Mouse (Mus musculus) embryo, embryonic 9.5 days (tissue): ENCODE measurements around the gene Pitpna.

Experiments
- DNase-seq: peaks from one replicate; pipeline ENCODE4 v3.0.0-alpha.2; 2017; ENCODE audit errors: extremely low spot score

Pitpna gene

DNA sequence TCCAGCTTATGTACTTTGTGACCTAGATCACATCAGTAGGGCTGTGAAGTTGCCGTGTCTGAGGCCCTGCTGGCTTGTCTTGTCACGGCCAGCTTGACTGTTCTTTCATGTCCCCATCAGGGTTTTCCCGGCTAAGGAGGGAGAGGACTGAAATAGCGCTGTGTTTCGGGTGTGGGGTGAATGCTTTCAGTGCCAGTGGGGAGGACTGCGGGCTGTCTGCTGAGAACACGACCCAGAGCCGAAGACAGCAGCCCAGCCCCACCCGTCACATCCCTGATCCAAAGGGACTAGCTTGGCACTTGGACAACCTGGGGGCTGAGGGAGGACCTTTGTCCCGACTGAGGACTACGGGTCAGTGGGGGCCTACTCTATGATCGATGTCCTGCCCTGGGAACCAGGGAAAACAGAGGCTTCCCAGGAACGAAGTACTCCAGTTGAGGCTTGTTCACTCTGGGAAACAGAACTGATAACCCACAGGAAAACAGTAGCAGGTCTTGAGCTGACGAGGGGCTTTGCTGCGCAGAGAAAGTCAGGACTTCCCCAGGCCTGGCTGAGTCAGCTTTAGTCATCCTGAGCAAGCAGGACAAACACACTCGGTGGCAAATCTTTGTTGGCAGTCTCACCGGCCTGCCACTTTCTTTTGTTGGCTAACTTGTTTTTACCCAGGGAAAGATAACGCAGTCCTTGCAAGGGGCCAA lies 23.9 kb upstream of the Pitpna start:
- DNase-seq = no peak

- no peak for DNase-seq
Measured at GRCm38 (mm10) chr11:75565849-75566248, 22.0 kb upstream of the Pitpna start.

- DNase-seq = no peak
Measured at GRCm38 (mm10) chr11:75566276-75567196, 21.4 kb upstream of the Pitpna start.

DNA sequence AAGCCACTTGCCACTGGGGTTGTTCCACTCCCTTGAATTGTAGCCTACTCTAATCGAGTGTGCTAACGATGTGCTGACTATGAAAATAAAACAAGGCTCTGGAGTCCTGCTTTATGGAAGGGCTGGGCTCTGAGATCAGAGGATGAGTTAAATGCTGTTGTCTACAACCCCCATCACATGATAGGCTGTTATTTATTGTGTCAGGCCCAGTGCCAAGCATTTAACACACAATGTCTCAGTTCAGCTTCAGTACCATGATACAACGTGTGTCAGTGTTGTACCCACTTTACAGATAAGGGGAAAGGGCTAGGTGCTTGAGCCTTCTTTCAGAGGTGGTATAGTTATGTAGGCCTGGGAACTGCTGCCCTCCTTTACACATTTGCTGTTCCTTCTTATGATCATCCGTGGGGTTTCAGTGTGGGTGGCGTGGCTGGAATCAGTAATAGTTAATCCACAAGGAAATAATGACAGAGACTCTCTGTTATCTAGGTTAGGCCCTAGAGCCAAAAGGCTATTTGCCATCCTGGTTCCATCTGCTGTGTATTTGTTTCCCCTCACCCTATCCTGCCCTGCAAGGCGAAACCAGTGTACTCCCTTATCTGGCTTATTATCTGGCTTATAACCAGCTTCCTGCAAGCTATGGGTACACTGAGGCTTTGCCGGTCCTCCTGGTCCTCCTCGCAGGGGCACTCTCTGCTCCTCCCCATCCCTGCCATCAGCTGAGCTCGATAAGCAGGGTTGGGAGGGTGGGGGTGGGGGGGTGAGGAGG lies 20.4 kb upstream of the Pitpna start:
- DNase-seq = no peak

DNA sequence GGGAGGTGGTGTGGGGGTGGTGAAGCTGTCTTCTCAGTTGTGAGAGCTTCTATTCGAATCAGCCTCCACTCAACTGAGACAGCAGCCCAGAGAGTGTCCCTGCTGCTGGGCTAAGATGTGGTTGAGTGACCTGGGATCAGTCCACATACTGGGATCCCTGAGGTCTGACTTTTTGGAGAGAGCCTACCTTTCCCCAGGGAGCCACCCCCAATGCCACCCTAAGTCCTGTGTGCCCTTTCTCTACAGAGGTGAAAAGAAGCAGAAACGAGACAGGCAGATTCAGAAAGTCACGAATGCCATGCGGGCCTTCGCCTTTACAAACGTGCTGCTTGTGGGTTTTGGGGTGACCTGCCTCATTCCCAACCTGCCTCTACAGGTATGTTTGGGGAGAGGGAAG lies 19.8 kb upstream of the Pitpna start:
- DNase-seq = no peak

GRCm38 (mm10) chr11:75568962-75569361 lies 18.9 kb upstream of the Pitpna start:
- no peak for DNase-seq

DNA sequence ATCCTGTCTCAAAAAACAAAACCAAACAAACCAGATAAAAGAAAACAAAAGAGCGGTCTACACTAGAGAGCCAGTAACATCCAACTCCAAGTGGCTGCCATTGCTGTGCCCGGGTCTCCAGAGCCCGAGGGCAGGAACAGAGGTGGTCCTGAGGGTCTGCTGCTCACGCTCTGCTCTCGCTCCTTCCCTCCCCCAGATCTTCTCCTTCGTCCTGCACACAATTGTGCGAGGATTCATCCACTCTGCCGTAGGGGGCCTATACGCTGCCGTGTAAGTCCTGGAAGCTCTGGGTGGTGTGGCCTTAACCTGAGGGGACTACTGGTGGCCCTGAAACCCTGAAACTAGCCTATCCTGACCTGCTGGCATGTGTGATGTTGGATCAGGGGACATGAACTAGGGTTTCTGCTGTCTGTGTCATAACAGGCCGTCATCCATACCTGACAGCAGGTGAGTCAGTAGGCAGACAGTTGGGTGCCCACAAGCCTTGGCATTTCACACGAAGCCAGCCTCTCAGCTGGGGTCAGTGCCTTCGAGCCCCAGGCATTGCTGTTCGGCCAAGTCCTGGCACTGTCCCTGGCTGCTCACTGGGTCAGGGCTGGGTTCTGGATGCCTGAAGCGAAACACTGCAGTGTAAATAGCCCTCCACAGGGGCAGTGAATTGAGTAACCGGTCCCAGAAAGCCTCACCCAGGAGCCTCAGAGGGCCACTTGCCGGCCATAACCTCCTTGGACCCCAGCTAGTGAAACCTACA lies 17.3 kb upstream of the Pitpna start:
- DNase-seq = no peak

GRCm38 (mm10) chr11:75571126-75571990 lies 16.5 kb upstream of the Pitpna start:
- DNase-seq = no peak

GRCm38 (mm10) chr11:75572301-75572791 lies 15.6 kb upstream of the Pitpna start:
- peak; percentile 36 for DNase-seq

- DNase-seq = peak; percentile 89
Measured at GRCm38 (mm10) chr11:75572854-75573650, 14.8 kb upstream of the Pitpna start.

- DNase-seq = no peak
Measured at GRCm38 (mm10) chr11:75574378-75575123, 13.3 kb upstream of the Pitpna start.

DNA sequence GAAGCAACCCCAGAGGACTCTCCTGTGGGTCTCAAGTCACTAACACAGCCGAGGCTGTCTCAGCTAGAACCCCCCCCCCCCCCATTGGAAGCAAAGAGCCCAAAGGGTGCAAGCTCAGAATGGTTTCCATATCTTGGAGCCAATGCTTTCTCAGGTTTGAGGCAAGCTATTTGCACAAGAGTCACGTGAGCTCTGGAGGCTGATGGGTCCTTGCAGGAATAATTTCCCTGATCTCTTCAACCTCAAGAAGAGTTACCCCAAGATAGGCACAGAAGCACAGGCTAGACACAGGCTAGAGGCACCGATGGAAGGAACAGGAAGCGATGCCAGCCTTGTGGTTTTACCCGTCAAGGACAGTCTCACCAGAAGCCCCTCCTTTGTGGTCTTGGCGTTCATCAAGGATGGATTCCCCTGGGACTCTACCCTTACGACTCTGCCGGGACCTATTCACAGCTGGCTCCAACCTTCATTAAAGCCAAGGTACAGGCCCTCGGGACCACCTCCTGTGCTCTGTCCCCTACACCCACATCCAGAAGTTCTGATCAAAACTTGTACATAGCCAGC lies 12.3 kb upstream of the Pitpna start:
- no peak for DNase-seq

GRCm38 (mm10) chr11:75578609-75579008 lies 9.3 kb upstream of the Pitpna start:
- no peak for DNase-seq

DNA sequence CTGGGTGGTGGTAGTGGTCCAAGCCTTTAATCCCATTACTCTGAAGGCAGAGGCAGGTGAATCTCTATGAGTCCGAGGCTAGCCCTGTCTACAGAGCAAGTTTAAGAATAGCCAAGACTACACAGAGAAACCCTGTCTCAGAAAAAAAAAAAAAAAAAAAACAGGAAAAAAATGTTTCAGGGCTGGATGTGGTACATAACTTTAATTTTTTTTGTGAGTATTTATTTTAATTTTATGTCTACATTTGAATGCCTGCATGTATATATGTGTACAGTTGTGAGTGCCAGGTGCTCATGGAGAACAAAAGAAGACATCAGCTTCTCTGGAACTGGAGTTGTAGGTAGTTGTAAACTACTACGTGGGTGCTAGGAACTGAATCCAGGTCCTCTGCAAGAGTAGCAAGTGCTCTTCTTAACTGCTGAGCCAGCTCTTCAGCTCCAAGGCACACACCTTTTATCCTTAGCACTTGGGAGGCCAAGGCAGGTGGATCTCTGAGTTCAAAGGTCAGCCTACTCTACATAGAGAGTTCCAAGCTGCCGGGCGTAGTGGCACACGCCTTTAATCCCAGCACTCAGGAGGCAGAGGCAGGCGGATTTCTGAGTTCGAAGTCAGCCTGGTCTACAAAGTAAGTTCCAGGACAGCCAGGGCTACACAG lies 6.3 kb upstream of the Pitpna start:
- DNase-seq = no peak

GRCm38 (mm10) chr11:75583521-75583920 lies 4.4 kb upstream of the Pitpna start:
- DNase-seq = no peak

DNA sequence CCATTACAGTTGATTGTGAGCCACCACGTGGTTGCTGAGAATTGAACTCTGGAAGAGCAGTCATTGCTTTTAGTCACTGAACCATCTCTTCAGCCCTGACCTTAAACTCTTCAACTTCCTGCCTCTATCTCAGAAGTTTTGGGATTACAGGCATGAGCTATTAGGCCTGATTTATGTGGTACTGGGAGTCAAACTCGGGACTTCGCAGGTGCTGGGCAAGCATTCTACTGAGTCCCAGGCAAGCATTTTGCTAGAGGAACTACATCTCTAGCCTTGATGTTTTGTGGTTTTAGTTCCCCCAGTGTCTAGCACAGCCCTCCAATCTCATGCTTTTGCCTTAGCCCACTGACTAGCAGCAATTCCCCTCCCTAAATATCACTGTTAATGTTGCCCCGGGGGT lies 2.8 kb upstream of the Pitpna start:
- DNase-seq = no peak

DNA sequence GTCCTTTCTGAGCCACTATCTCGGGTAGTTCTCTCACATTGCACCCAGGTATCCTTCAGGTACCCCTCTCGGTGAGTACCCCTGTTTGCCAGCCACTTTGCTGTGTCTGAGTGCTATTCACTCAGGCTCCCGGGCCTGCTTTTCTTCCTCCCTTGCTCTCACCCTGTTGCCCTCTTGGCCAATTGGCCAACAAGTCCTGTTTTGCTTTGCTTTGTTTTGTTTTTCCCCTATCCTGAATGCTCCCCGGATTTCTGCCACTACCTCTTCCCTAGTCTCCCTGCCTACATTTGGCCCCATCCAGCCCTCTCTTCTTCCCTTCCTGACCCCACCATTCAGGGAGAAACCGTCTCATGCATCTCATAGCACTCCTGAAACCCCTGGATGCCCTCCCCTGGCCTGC lies 1.9 kb upstream of the Pitpna start:
- no peak for DNase-seq

DNA sequence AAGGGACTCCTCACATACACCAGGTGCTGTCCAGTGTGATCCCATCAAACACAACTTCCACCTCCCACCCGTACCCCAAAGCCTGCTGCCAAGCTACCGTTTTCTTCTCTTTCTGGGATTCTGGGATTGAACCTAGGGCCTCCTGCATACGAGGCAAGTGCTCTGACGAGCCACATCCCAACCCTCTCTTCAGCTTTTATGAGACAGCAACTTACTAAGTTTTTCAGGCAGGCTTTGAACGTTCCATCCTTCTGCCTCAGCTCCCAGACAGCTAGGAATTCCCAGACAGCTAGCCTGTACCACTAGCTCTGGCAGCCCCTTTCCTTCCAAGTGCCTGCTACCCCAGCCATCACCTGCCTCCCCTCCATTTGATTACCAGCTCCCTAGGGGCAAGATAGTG lies 934 bp upstream of the Pitpna start:
- DNase-seq = no peak
